Mouse (Mus musculus): ENCODE measurements around the gene Ttf2. TPM values are rescaled to one million over a fixed set of nuclear protein-coding genes. Genes with fewer than 3 reads are reported as not detected.

The Ttf2 gene
- polyA plus RNA-seq, 1 experiment from 2014 or later: 3.3 TPM

GRCm38 (mm10) chr3:100911026-100911425, 58.4 kb downstream of the Ttf2 start:
- ATAC-seq (no peak), DNase-seq (no peak)
- Histone ChIP-seq H3K9ac (replicated peaks) (no peak overlapping the region), H3K9me3 (ENCODE audit: low read length) (no peaks in the 10 kb centered on the region), H3K4me1 (ENCODE audit: insufficient read depth) (no peaks in the 10 kb centered on the region), H3K27ac (ENCODE audit: low read depth) (no peak overlapping the region), H3K4me2 (ENCODE audit: low read depth, low read length) (no peak overlapping the region), H3K27me3 (ENCODE audit: insufficient read depth, low read length) (no peaks in the 10 kb centered on the region), H3K36me3 (replicated peaks; ENCODE audit: insufficient read depth, low read length) (no peaks in the 10 kb centered on the region), H3K4me3 (ENCODE audit: low read depth, low read length) (no peak overlapping the region)
- WGBS (ENCODE audit: insufficient replicate concordance): 73% methylated on average over 9 of the region's 9 CpGs
- no peak for TF ChIP-seq CTCF (IDR thresholded peaks at IDR 0.05; ENCODE audit: low read depth)
- no peak for TF ChIP-seq EP300 (IDR thresholded peaks at IDR 0.05; ENCODE audit: low read depth)

- 58% methylated on average over 5 of the region's 5 CpGs for WGBS (ENCODE audit: insufficient replicate concordance)
- Histone ChIP-seq H3K4me3 (ENCODE audit: low read depth, low read length) (no peak overlapping the region), H3K9ac (replicated peaks) (no peak overlapping the region), H3K27ac (ENCODE audit: low read depth) (no peak overlapping the region), H3K4me2 (ENCODE audit: low read depth, low read length) (no peak overlapping the region), H3K9me3 (ENCODE audit: low read length) (no peaks in the 10 kb centered on the region), H3K27me3 (ENCODE audit: insufficient read depth, low read length) (no peaks in the 10 kb centered on the region), H3K4me1 (ENCODE audit: insufficient read depth) (no peaks in the 10 kb centered on the region), H3K36me3 (replicated peaks; ENCODE audit: insufficient read depth, low read length) (no peaks in the 10 kb centered on the region)
- TF ChIP-seq CTCF (IDR thresholded peaks at IDR 0.05; ENCODE audit: low read depth): no peak
- TF ChIP-seq EP300 (IDR thresholded peaks at IDR 0.05; ENCODE audit: low read depth): no peak
- DNase-seq (no peak), ATAC-seq (no peak)
These were observed 58.8 kb downstream of the Ttf2 start for GRCm38 (mm10) chr3:100910621-100911020.

GRCm38 (mm10) chr3:100908594-100908993, 60.9 kb downstream of the Ttf2 start:
- no peak for TF ChIP-seq CTCF (IDR thresholded peaks at IDR 0.05; ENCODE audit: low read depth)
- TF ChIP-seq EP300 (IDR thresholded peaks at IDR 0.05; ENCODE audit: low read depth): no peak
- DNase-seq: no peak
- Histone ChIP-seq H3K9me3 (ENCODE audit: low read length) (no peaks in the 10 kb centered on the region), H3K27ac (ENCODE audit: low read depth) (no peak overlapping the region), H3K27me3 (ENCODE audit: insufficient read depth, low read length) (no peaks in the 10 kb centered on the region), H3K9ac (replicated peaks) (no peak overlapping the region), H3K36me3 (replicated peaks; ENCODE audit: insufficient read depth, low read length) (no peaks in the 10 kb centered on the region), H3K4me3 (ENCODE audit: low read depth, low read length) (no peak overlapping the region), H3K4me2 (ENCODE audit: low read depth, low read length) (no peak overlapping the region), H3K4me1 (ENCODE audit: insufficient read depth) (no peaks in the 10 kb centered on the region)
- no peak for ATAC-seq
- 34% methylated on average over 6 of the region's 6 CpGs for WGBS (ENCODE audit: insufficient replicate concordance)

- 28% methylated on average over 3 of the region's 3 CpGs for WGBS (ENCODE audit: insufficient replicate concordance)
- no peaks in the 10 kb centered on the region for H3K9me3 ChIP-seq (ENCODE audit: low read length)
- no peak overlapping the region for H3K27ac ChIP-seq (ENCODE audit: low read depth)
- TF ChIP-seq CTCF (IDR thresholded peaks at IDR 0.05; ENCODE audit: low read depth) (peak; percentile 51), EP300 (IDR thresholded peaks at IDR 0.05; ENCODE audit: low read depth) (no peak)
- H3K4me1 ChIP-seq (ENCODE audit: insufficient read depth): no peaks in the 10 kb centered on the region
- no peaks in the 10 kb centered on the region for H3K36me3 ChIP-seq (replicated peaks; ENCODE audit: insufficient read depth, low read length)
- no peaks in the 10 kb centered on the region for H3K27me3 ChIP-seq (ENCODE audit: insufficient read depth, low read length)
- no peak overlapping the region for H3K4me2 ChIP-seq (ENCODE audit: low read depth, low read length)
- ATAC-seq (no peak), DNase-seq (peak; percentile 27)
- H3K9ac ChIP-seq (replicated peaks): no peak overlapping the region
- no peak overlapping the region for H3K4me3 ChIP-seq (ENCODE audit: low read depth, low read length)
These were observed 62.5 kb downstream of the Ttf2 start for GRCm38 (mm10) chr3:100906916-100907315.

- Histone ChIP-seq H3K4me2 (ENCODE audit: low read depth, low read length) (no peak overlapping the region), H3K9me3 (ENCODE audit: low read length) (no peaks in the 10 kb centered on the region), H3K36me3 (replicated peaks; ENCODE audit: insufficient read depth, low read length) (no peaks in the 10 kb centered on the region), H3K4me3 (ENCODE audit: low read depth, low read length) (no peak overlapping the region), H3K4me1 (ENCODE audit: insufficient read depth) (no peaks in the 10 kb centered on the region), H3K27me3 (ENCODE audit: insufficient read depth, low read length) (no peaks in the 10 kb centered on the region), H3K27ac (ENCODE audit: low read depth) (no peak overlapping the region), H3K9ac (replicated peaks) (no peak overlapping the region)
- DNase-seq (no peak), ATAC-seq (no peak)
- TF ChIP-seq CTCF (IDR thresholded peaks at IDR 0.05; ENCODE audit: low read depth) (no peak), EP300 (IDR thresholded peaks at IDR 0.05; ENCODE audit: low read depth) (no peak)
- 10% methylated on average over 6 of the region's 6 CpGs for WGBS (ENCODE audit: insufficient replicate concordance)
These were observed 63.3 kb downstream of the Ttf2 start for GRCm38 (mm10) chr3:100906128-100906527.

- 71% methylated on average over 6 of the region's 6 CpGs for WGBS (ENCODE audit: insufficient replicate concordance)
- no peak overlapping the region for H3K27ac ChIP-seq (ENCODE audit: low read depth)
- H3K9me3 ChIP-seq (ENCODE audit: low read length): no peaks in the 10 kb centered on the region
- ATAC-seq (no peak), DNase-seq (no peak)
- H3K36me3 ChIP-seq (replicated peaks; ENCODE audit: insufficient read depth, low read length): no peaks in the 10 kb centered on the region
- no peak overlapping the region for H3K9ac ChIP-seq (replicated peaks)
- H3K4me2 ChIP-seq (ENCODE audit: low read depth, low read length): no peak overlapping the region
- TF ChIP-seq CTCF (IDR thresholded peaks at IDR 0.05; ENCODE audit: low read depth) (no peak), EP300 (IDR thresholded peaks at IDR 0.05; ENCODE audit: low read depth) (no peak)
- no peak overlapping the region for H3K4me3 ChIP-seq (ENCODE audit: low read depth, low read length)
- no peaks in the 10 kb centered on the region; the same call in 1 of the 2 replicates for H3K4me1 ChIP-seq (ENCODE audit: insufficient read depth)
- no peaks in the 10 kb centered on the region for H3K27me3 ChIP-seq (ENCODE audit: insufficient read depth, low read length)
These were observed 74.0 kb downstream of the Ttf2 start for GRCm38 (mm10) chr3:100895500-100895899.

All from liver, postnatal 0 days (tissue).